Mouse (Mus musculus) embryo, embryonic 9.5 days (tissue): ENCODE data around the gene Msantd1.

Source experiments
- DNase-seq: peaks from one replicate; pipeline ENCODE4 v3.0.0-alpha.2; 2017; ENCODE audit errors: extremely low spot score

Gene Msantd1

DNA sequence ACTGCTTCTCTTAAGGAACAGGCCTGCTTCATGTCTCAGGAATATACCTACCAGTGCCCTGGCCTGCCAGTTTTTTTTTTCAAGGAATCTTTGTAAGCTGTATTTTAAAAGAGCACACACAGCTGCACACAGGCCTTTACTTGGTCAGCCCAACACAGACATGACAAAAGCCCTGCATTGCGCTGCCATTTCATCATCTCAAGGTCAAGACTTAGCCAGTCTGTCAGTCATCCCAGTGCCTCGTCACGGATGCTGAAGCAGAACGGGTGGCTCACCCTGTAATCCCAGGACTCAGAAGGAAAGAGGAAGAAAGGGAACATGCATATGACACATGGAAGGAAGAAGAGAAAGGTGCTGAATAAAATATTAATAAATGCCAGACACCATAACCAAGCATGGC is 19.8 kb downstream of the Msantd1 start:
- no peak for DNase-seq

DNA sequence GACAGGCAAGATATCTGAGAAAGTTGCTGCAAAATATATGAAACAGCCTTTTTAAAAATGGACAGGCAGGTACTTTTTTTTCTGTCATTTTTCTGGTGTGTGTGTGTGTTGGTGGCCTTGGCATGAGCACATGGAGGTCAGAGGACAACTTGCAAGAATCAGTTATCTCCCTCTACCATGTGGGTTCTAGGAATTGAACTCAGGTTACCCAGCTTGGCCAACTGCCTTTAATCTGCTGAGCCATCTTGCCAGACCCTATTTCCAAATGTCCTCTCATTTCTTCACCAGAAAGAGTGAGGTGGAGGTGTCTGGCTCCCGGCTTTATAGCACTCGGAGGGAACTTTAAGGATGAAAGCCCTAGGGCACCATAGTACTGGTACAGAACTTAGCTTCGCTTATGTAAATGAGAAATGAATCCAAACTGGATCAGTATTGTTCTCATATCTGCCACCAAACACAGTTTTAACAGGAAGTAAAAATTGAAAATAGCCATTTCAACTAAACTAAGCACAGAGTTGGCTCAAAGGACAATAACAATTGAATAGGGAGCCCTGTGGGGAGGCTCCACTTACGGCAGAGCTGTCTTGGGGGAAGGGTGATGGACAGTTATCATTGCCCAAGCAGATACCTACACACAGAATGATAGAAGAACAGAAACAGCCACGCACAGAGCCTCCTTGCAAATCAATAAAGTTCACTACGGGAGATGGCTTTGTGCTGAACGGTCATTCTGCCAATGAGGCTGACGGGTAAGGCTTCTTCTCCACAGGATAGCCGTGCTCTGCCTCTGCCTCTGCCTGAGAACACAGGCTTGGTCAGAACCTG is 22.6 kb downstream of the Msantd1 start:
- no peak for DNase-seq

DNA sequence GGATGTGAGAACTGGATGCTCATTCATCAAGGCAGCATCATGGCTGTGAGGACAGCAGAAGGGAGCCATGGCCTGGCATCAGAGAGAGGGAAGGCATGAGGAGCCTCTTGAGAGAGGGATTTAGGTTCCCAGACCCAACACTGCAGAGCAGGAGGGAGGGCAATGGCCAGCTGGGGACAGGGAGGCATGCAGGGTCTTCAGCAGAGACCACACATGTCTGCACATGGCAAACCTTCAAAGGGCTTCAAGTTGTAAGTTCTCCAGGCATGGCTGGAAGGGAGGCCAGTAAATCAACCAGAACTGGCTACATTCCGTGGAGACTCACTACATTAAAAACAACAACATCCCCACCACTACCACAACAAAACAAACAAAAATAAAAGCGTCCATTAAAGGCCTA is 23.3 kb downstream of the Msantd1 start:
- no peak for DNase-seq

DNA sequence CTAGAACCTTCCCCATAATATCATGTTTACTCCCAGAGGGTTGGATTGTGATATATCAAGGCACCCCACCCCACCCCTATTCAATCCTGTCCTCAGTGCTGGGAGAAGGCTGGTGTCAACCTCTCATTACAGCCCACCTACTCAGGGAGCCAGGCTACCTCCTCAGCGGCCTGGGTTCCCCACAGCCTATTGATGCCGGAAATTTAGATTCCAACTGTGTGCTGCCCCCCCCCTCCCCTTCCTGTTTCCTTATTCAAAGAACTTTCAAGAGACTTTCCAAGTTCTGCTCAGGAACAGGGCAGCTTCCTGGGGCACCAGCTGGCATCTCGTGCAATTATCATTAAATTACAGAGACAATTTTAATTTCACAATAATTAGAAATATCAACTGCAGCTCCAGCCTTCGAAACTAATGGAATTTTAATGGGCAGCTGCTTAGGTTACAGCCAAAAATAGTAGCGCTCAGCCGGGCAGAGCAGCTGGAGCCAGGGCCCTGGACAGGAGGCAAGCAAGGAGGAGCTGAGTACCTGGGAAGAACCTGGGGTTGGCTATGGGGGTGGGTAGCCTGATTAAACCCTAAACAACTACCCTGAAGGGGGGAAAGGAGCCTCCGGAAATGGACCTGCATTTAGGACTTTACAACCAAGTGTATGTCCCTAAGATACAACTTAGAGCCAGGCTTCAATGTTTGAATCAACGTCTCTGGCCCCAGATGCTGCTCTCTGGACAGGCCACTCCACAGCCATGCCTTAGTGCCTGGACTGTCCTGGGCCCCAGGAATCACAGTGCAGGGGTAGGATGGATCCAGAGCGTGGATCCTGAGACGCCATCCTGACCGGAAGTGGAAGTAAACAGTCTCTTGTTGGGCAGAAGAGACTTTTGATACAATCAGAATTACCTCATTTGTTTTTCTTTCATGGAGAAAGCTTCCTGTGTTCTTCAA is 24.0 kb downstream of the Msantd1 start:
- DNase-seq = no peak

DNA sequence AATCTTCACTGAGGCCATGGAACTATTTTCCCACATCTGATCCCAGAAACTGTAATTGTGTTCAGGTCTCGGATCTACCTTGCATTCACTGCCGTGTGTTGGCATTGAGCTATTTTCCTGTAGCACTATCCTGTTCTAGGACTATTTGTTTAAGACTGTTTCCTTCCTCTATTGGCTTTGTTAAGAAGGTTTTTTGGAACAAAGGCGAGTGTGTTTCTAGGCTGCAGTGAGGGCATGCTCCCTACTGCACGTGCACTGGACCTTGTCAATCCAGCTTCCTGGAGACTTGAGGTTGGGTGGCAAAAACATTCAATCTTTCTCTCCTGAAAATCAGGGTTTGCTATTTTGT is 24.6 kb downstream of the Msantd1 start:
- no peak for DNase-seq

DNA sequence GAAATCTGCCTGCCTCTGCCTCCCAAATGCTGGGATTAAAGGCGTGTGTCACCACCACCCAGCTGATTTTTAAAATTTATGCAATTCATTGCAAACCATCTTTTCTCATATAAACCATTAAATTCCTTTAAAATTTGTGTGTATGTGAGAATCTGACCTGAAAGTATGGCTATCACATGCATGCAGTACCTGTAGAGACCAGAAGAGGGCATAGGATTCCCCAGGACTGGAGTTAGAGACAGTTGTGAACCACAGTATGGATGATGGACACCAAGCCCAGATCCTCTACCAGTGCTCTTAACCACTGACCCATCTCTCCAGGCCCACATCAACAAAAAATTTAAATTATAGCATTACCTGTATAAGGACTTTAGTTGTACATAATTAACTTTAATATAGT is 25.6 kb downstream of the Msantd1 start:
- no peak for DNase-seq

DNA sequence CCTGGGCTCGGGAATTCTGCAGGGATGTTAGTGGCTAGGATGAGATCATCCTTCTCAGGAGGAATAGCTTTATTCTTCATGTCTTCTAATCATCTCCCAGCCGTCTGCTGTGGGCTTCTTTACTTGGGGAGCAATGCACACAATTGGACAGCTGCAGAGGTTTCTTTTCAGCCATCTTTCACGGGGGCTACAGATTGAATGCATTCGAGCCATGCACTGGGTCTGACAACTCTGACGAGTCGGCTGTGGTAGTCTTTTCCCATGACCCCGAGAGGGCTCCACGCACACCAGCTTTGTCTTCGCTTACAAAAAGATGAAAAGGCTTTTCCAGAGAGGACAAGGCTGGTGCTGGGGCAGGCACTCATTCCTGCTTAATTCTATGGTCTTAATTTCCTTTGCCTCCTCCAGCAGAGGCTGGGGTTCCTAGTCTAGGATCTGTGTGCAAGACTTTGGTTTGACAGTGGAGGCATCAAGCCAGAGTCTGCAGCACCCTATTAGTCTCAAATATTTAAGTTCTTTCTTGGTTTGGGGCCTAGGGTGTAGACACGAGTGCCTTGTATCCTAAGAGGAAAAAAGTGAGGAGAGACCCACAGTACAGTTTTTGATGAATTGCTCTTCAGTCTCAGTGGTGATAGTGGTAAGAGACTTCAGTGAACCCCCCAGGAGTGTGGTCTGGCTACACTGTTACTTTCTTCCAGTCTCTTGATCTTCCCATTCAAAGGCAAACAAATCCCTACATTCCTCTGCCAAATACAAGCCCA is 34.1 kb downstream of the Msantd1 start:
- peak; percentile 54 for DNase-seq

DNA sequence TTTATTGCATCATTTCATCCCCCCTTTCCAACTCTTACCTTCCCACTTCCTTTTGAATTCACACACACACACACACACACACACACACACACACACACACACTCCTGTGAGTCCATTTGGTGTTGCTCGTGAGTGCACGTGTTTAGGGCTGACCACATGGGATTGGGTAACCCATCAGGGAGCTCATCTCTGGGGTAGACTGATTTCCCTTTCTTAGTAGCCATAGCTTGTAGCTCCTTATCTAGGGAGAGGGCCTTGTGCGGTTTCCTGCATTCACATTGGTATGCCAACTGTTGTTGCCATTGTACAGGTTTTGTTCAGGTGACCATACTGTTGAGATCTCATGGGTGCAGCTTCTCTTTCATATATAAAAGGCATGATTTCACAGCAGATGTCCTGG is 35.6 kb downstream of the Msantd1 start:
- DNase-seq = no peak

DNA sequence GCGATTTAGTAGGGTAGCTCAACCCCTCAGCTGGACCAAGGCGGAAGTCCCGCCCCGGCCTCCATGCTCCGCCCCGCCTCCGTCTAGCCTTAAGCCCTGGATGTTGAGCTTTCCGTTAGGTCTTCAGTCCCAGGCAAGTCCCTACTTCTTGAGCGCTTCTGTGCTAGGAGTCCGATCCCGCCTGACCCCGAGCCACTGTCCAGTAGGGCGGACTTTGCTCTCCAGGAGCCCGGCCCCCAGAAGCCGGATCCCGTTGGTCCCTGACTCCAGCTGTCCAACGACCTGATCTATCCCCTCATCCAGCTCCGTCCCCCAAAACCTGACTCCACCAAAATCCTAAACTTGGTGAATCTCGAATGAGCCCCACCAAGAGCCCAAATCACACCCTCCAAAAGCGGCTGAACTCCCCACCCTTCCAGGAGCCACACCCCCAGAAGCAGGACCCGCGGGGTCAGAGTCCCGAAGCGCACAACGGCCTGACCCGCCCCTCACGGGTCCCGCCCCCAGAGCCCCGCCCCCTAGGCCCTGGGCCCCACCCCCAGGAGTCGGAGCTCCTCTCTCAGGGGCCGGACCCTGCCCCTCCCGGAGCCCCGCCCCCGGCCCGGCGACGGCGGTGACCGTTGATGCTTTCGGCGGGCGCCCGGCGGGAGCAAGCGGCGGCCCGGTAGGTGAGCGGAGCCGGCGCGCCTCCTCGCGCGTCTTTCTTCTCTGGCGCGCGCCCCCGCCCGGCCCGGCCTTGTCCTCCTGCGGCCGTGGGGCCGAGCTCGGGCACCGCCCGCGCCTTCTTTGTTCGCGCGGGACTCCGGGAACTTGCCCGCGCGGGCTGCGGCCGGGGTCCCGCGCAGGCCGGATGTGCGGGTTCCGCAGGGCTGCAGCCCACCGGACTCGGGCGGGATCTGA is 41.3 kb downstream of the Msantd1 start, which contains the start of gene Rgs12:
Gene Rgs12, plus strand, starts transcription at position 585 of the 900 bp plus-strand sequence.
- DNase-seq = peak; percentile 98

DNA sequence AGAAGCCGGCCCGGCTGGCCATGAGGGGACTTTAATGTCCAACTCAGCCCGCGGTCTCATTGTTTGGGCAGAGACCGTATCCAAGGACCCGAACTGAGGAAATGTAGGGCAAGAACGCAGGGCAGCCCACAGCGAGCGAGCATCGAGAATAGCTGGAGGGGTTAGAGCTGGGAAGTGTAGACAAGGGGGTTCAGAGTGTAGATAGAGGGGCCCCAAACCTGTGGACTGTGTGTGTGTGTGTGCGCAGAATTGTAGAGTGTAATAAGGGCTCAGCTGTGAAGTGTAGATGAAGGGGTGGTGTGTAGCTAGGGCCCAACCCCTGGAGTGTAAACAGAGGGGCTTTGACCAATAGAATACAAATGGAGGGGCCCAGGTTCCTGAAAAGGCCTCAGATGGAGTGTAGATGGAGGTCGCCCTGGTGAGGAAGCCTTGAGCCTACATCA is 42.0 kb downstream of the Msantd1 start:
- no peak for DNase-seq

DNA sequence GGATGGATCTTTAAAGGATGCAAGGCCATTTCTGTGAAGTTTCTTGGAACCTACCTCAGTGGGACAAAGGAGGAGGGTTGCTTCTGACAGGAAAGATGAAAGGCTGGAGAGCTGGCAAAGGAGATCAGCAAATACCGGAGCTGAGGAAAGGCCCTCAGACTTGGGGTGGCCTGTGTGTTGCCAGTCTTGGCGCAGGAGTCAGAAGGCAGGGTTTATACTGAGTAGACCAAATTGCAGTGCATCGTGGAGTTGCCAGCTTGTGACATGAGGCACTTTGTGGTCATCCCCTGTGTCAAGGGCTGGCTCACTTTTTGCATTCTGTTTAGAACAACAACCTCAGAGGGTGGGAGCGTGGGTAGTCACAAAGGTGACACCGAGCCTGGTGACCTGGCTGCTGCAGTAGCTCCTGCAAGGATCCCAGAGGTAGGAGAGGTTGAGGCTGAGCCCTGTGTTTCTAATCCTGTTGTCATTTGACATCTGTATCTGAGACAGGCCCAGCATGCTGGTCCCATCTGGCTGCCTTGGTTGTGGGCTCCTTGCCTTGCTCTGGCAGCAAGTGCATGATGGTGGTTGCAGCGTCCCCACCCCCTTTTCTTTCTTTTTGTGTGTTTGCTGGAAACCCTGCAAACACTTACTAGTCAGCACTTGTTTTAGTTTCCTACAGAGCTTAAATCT is 42.8 kb downstream of the Msantd1 start:
- DNase-seq = no peak

DNA sequence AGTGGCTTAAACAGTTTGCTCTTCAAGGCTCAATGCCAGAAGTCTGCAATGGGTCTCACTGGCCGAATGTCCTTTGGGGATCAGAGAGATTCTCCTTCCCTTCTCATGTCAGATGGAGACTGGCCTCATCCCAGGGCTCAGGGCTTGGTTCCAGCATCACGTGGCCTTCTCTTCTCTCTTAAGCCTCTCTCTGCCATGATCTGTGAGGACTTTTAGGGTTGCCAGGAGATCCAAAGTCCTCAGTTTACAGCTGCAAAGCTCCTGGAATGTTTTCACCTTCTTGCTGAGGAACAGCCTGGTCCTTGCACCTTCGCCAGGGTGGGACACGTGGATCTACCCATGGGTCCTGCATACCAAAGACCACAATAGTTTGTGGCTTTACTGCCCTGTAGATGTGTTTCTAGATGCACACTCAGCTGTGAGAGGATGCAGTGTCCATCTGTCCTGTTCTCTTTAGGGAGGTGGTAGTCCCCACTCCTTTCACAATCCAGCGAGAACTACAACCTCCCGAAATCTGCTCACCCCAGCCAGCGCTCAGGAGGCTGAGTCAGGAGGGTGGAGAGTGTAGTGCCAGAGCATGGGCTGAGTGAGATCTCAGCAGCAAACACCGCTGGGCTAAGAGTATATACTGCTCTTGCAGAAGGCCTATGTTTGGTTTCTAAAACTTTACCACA is 43.5 kb downstream of the Msantd1 start:
- no peak for DNase-seq

DNA sequence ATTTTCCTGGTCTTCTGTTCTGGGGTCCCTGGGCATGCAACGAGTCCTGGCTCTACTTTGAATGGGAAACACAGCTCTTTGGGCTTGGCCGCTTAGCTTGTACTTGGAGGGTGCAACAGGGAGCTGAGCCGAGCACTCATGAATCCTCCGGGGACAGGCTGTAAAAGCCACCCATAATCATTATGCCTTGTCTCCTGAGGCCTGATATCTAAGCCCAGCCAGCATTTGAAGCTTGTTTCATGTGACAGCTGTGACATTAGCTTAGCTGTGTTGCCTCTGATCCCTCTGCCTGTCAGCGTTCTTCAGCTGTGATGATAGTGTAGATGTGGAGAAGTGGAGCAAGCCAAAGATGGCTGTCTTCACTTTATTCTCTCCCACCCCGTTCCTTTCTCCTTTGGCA is 46.7 kb downstream of the Msantd1 start:
- DNase-seq = no peak

DNA sequence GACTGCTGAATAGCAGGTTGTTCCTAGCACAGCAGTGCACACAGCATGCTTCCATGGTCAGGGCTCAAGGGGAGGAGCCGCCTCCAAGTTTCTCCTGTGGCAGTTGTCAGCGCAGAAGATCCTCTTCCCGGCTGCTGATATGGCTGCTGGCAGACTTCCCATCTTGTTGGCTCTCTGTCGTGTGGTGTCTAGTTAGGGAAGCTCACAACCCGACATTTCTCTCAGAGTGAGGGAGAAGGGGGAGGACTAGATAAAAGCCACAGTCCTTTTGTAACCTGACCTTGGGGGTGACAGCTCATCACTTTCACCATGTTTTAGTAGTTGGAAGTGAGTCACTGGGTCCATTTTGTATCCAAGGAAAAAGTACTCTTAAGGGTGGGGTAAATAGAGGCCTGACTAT is 47.8 kb downstream of the Msantd1 start:
- DNase-seq = no peak

DNA sequence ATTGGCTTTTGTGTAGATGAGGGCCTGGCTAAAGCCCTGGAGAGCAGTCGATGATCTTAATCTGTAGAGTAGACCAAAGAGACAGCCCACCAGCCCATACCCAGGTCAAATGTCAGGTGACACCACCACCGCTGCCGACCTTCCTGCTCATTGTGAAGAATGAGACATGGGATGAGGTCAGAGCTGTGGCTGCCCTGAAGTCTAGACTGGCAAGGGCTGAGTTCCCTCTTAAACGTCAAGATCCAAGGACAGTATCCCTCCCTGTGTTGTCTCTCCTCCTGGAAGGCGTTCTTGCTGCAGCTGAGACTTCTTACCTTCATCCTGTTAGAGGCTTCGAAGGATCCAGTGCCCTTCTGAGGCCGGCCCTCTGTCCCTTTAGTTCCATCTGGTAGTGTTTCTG is 48.3 kb downstream of the Msantd1 start:
- no peak for DNase-seq

DNA sequence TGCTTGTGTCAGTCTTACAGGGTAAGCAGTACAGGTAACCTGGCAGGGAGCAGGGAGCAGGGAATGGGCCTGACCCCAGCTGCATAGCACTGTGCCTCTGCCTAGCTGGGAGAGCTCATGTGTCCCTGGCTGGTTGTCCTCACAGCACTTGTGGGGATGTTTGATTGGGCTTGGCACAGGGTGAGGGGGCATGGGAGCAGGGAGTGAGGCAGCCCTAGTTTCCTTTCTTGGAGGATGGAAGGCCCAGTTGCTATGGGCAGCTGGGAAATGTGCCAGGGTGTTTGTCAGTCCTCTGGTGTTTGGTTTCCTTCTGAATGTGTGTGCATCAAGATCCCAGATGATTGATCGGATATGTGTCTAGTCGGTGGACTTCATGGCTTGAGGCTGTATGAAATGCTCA is 49.2 kb downstream of the Msantd1 start:
- no peak for DNase-seq

DNA sequence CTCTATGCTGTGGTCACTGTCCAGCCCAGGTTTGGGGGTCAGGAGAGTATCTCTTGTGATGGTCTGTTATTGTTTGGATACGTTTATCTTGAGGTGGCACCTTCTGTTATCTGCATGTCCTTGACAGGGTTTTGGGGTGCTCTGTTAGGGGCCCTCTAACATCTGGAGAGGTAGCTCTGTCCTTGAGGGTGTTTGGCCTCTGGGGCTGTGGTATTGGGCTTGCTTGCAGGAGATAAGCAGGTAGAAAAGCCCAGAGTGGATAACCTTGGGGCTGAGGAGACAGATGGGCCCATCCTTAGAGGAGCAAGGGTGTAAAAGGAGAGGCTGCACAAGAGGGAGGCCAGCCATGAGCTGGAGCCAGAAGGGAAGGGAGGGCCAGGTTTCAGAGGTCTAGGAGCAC is 52.2 kb downstream of the Msantd1 start:
- no peak for DNase-seq

DNA sequence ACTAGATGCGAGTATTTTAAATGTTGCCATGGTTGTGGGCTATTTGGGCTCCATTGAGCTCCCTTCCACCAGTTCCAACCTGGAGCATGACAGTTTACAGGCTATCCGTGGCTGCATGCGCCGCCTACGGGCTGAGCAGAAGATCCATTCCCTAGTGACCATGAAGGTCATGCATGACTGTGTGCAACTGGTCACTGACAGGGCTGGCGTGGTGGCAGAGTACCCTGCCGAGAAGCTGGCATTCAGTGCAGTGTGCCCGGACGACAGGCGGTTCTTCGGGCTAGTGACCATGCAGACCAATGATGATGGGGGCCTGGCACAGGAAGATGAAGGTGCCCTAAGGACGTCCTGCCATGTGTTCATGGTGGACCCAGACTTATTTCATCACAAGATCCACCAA is 57.7 kb downstream of the Msantd1 start:
- DNase-seq = no peak

DNA sequence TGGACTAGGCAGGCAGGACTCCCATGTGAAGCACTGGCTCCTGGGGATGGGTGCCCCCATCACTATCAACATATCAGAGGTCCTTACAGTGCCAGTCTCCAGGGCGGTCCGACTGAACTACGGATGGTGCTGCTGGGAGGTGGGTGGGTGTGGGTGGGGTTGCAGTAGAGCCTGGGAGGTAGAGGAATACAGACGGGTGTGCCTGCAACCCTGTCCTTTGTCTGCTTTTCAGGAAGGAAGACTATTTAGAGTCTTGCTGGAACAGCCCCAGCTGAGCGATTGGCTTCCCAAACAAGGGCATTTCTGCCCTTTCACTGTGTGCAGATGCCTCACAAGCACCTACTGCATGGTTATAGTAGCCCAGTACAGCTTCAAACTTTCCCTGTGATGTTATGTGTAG is 60.6 kb downstream of the Msantd1 start:
- DNase-seq = no peak

DNA sequence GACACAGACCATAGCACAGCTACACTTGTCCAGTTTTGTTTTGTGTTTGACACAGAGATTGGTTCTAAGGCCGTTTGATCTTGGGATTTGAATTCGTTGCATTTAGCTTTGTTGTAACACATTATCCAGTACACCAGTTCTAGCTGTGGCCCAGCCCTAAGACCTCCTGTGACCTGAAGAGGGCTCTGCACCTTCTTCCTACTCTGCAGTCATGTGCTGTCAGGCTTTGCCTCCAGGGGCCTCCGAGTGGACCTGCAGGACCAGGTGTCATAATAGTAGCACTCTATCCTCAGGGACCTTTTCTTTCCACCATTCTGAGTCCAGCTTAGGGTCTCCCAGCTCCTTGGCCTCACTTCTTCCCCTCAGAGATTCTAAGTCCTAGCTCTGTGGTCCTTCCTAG is 64.7 kb downstream of the Msantd1 start:
- DNase-seq = no peak
